Mouse (Mus musculus) T-helper 1 cell (primary cell): ENCODE results near the gene Picalm.
"Not testable (repeated sequence)": the region's sequence is repeated elsewhere in the genome, so short reads cannot be mapped to it uniquely, and the experiment has no call there.

ENCODE experiments used
- in situ Hi-C: fragments of 300-600 bp; cut with MboI, MseI; formaldehyde crosslinking; loops from one replicate; pipeline ENCODE4 v1.15.1; 2025; ENCODE audit warnings: high pct_unique_total_duplicates

Picalm gene

GRCm38 (mm10) chr7:90131831-90132241 lies 1.8 kb downstream of the Picalm start:
- in situ Hi-C loops, result no loop called here

- in situ Hi-C loops, result no loop called here
Observed at GRCm38 (mm10) chr7:90132322-90132721, 2.3 kb downstream of the Picalm start.

GRCm38 (mm10) chr7:90136736-90137135 lies 6.7 kb downstream of the Picalm start:
- in situ Hi-C loops, result no loop called here

GRCm38 (mm10) chr7:90138359-90138758 lies 8.3 kb downstream of the Picalm start:
- in situ Hi-C loops, result no loop called here

GRCm38 (mm10) chr7:90140290-90140689 lies 10.3 kb downstream of the Picalm start:
- in situ Hi-C loops, result no loop called here

- in situ Hi-C loops, result no loop called here
Observed at GRCm38 (mm10) chr7:90144275-90144674, 14.3 kb downstream of the Picalm start.

- in situ Hi-C loops, result loop anchor here (5.0 kb wide), 2 partner anchors 88 to 148 kb away; no protein-coding TSS in a partner anchor
Observed at GRCm38 (mm10) chr7:90144971-90145370, 15.0 kb downstream of the Picalm start.

- in situ Hi-C loops, result loop anchor here (5.0 kb wide), 2 partner anchors 88 to 148 kb away; no protein-coding TSS in a partner anchor
Observed at GRCm38 (mm10) chr7:90145376-90145775, 15.4 kb downstream of the Picalm start.

- in situ Hi-C loops, result loop anchor here (5.0 kb wide), 2 partner anchors 89 to 149 kb away; no protein-coding TSS in a partner anchor
Observed at GRCm38 (mm10) chr7:90145897-90146296, 15.9 kb downstream of the Picalm start.

- in situ Hi-C loops, result loop anchor here (5.0 kb wide), 2 partner anchors 89 to 149 kb away; no protein-coding TSS in a partner anchor
Observed at GRCm38 (mm10) chr7:90146321-90146720, 16.3 kb downstream of the Picalm start.

GRCm38 (mm10) chr7:90148023-90148422 lies 18.0 kb downstream of the Picalm start:
- in situ Hi-C loops, result loop anchor here (5.0 kb wide), 2 partner anchors 91 to 151 kb away; no protein-coding TSS in a partner anchor

- in situ Hi-C loops, result loop anchor here (5.0 kb wide), 2 partner anchors 91 to 151 kb away; no protein-coding TSS in a partner anchor
Observed at GRCm38 (mm10) chr7:90148516-90148915, 18.5 kb downstream of the Picalm start.

GRCm38 (mm10) chr7:90150311-90150710 lies 20.3 kb downstream of the Picalm start:
- in situ Hi-C loops, result no loop called here

- in situ Hi-C loops, result no loop called here
Observed at GRCm38 (mm10) chr7:90158034-90158433, 28.0 kb downstream of the Picalm start.

GRCm38 (mm10) chr7:90160598-90160997 lies 30.6 kb downstream of the Picalm start:
- in situ Hi-C loops, result loop anchor here (5.0 kb wide), 1 partner anchor 37 kb away; no protein-coding TSS in a partner anchor

- in situ Hi-C loops, result loop anchor here (5.0 kb wide), 1 partner anchor 33 kb away; no protein-coding TSS in a partner anchor
Observed at GRCm38 (mm10) chr7:90164276-90164675, 34.3 kb downstream of the Picalm start.

- in situ Hi-C loops, result no loop called here
Observed at GRCm38 (mm10) chr7:90165970-90166369, 36.0 kb downstream of the Picalm start.

- in situ Hi-C loops, result not testable (repeated sequence)
Observed at GRCm38 (mm10) chr7:90167777-90168176, 37.8 kb downstream of the Picalm start.

- in situ Hi-C loops, result no loop called here
Observed at GRCm38 (mm10) chr7:90173778-90174177, 43.8 kb downstream of the Picalm start.

- in situ Hi-C loops, result loop anchor here (25.0 kb wide), 1 partner anchor 213 kb away; no protein-coding TSS in a partner anchor
Observed at GRCm38 (mm10) chr7:90175576-90175975, 45.6 kb downstream of the Picalm start.

GRCm38 (mm10) chr7:90180635-90181034 lies 50.6 kb downstream of the Picalm start:
- in situ Hi-C loops, result loop anchor here (25.0 kb wide), 1 partner anchor 218 kb away; no protein-coding TSS in a partner anchor

- in situ Hi-C loops, result no loop called here
Observed at GRCm38 (mm10) chr7:90200251-90200650, 70.2 kb downstream of the Picalm start.

GRCm38 (mm10) chr7:90201877-90202465 lies 72.0 kb downstream of the Picalm start:
- in situ Hi-C loops, result no loop called here
